Mouse (Mus musculus): ENCODE data around the gene Csde1. TPM values are rescaled to one million over a fixed set of nuclear protein-coding genes. Genes with fewer than 3 reads are reported as not detected.

The Csde1 gene
- polyA plus RNA-seq, 2 experiments, result 28.5 to 116 TPM

- no peak for TF ChIP-seq EP300 (IDR thresholded peaks at IDR 0.05; ENCODE audit: low read depth)
- no peak for TF ChIP-seq CTCF (IDR thresholded peaks at IDR 0.05; ENCODE audit: low read depth)
- no peak for ATAC-seq (ENCODE audit: insufficient read depth)
- no peak overlapping the region for H3K4me3 ChIP-seq (ENCODE audit: insufficient read depth in 1 of 2, low read depth in 2 of 2, low read length in 2 of 2)
- H3K9me3 ChIP-seq (ENCODE audit: control insufficient read depth, low read length), result no peaks in the 10 kb centered on the region
- no peaks in the 10 kb centered on the region for H3K27me3 ChIP-seq (ENCODE audit: control insufficient read depth, insufficient read depth, low read length)
- no peaks in the 10 kb centered on the region for H3K36me3 ChIP-seq (replicated peaks; ENCODE audit: control insufficient read depth, insufficient read depth, low read depth)
- no peak overlapping the region for H3K4me2 ChIP-seq (ENCODE audit: low read depth)
- WGBS (ENCODE audit: insufficient replicate concordance), result 42% methylated on average over 8 of the region's 8 CpGs
- peaks cover 3 to 4% of the 10 kb centered on the region in 2 experiments; a peak in 3 of 4 replicates for H3K4me1 ChIP-seq (replicated peaks; ENCODE audit: control insufficient read depth in 2 of 2, insufficient read depth in 2 of 2, low read length in 1 of 2)
- no peak overlapping the region for H3K9ac ChIP-seq (replicated peaks)
- no peak overlapping the region for H3K27ac ChIP-seq
- DNase-seq (ENCODE audit: low read depth in 3 of 3, low spot score in 3 of 3), result no peak
Observed at GRCm38 (mm10) chr3:102991041-102991440, 29.2 kb upstream of the Csde1 start.

GRCm38 (mm10) chr3:102992936-102993335 is 27.3 kb upstream of the Csde1 start:
- Histone ChIP-seq H3K4me3 (ENCODE audit: insufficient read depth in 1 of 2, low read depth in 2 of 2, low read length in 2 of 2) (no peak overlapping the region), H3K4me2 (ENCODE audit: low read depth) (no peak overlapping the region), H3K9me3 (ENCODE audit: control insufficient read depth, low read length) (no peaks in the 10 kb centered on the region), H3K9ac (replicated peaks) (no peak overlapping the region), H3K27me3 (ENCODE audit: control insufficient read depth, insufficient read depth, low read length) (no peaks in the 10 kb centered on the region), H3K36me3 (replicated peaks; ENCODE audit: control insufficient read depth, insufficient read depth, low read depth) (no peaks in the 10 kb centered on the region), H3K4me1 (replicated peaks; ENCODE audit: control insufficient read depth in 2 of 2, insufficient read depth in 2 of 2, low read length in 1 of 2) (peaks cover 6 to 9% of the 10 kb centered on the region in 2 experiments; a peak in 3 of 4 replicates), H3K27ac (no peak overlapping the region)
- DNase-seq (ENCODE audit: low read depth in 3 of 3, low spot score in 3 of 3) (no peak), ATAC-seq (ENCODE audit: insufficient read depth) (no peak)
- 42% methylated on average over 3 of the region's 3 CpGs for WGBS (ENCODE audit: insufficient replicate concordance)
- TF ChIP-seq EP300 (IDR thresholded peaks at IDR 0.05; ENCODE audit: low read depth) (no peak), CTCF (IDR thresholded peaks at IDR 0.05; ENCODE audit: low read depth) (no peak)

GRCm38 (mm10) chr3:102995233-102995604 is 25.0 kb upstream of the Csde1 start:
- Histone ChIP-seq H3K27ac (no peak overlapping the region; the same call in 1 of the 2 replicates), H3K9ac (replicated peaks) (no peak overlapping the region; the same call in none of the 2 replicates)
- no peak for ATAC-seq (ENCODE audit: insufficient read depth)

GRCm38 (mm10) chr3:102995605-102996321 is 24.5 kb upstream of the Csde1 start, which contains the start of gene Sike1:
Sike1 (plus strand) TSS chr3:102995708.
- Histone ChIP-seq H3K27ac (peak within 1 kb of the TSS; percentile 78), H3K36me3 (replicated peaks; ENCODE audit: control insufficient read depth, insufficient read depth, low read depth) (peaks cover 4% of the 10 kb centered on the region), H3K4me2 (ENCODE audit: low read depth) (peak within 1 kb of the TSS; percentile 82), H3K4me1 (replicated peaks; ENCODE audit: control insufficient read depth in 2 of 2, insufficient read depth in 2 of 2, low read length in 1 of 2) (peaks cover 6 to 9% of the 10 kb centered on the region in 2 experiments; a peak in 3 of 4 replicates), H3K4me3 (ENCODE audit: insufficient read depth in 1 of 2, low read depth in 2 of 2, low read length in 2 of 2) (peak within 1 kb of the TSS; percentile 66 to 74), H3K27me3 (ENCODE audit: control insufficient read depth, insufficient read depth, low read length) (no peaks in the 10 kb centered on the region), H3K9me3 (ENCODE audit: control insufficient read depth, low read length) (no peaks in the 10 kb centered on the region), H3K9ac (replicated peaks) (peak within 1 kb of the TSS; percentile 64)
- peak; percentile 99 for ATAC-seq (ENCODE audit: insufficient read depth)
- DNase-seq (ENCODE audit: low read depth in 3 of 3, low spot score in 3 of 3), result peak; percentile 77 to 82 (median 78)
- 2% methylated on average over 59 of the region's 60 CpGs for WGBS (ENCODE audit: insufficient replicate concordance)
- no peak for TF ChIP-seq CTCF (IDR thresholded peaks at IDR 0.05; ENCODE audit: low read depth)

More at GRCm38 (mm10) chr3:102995233-102995604, 25.0 kb upstream of the Csde1 start:
- H3K4me1 ChIP-seq (replicated peaks; ENCODE audit: control insufficient read depth in 2 of 2, insufficient read depth in 2 of 2, low read length in 1 of 2), result peaks cover 6 to 9% of the 10 kb centered on the region in 2 experiments; a peak in 3 of 4 replicates
- H3K27me3 ChIP-seq (ENCODE audit: control insufficient read depth, insufficient read depth, low read length), result no peaks in the 10 kb centered on the region
- WGBS (ENCODE audit: insufficient replicate concordance), result 43% methylated on average over 7 of the region's 7 CpGs
- H3K9me3 ChIP-seq (ENCODE audit: control insufficient read depth, low read length), result no peaks in the 10 kb centered on the region
- peaks cover 2% of the 10 kb centered on the region for H3K36me3 ChIP-seq (replicated peaks; ENCODE audit: control insufficient read depth, insufficient read depth, low read depth)
- TF ChIP-seq EP300 (IDR thresholded peaks at IDR 0.05; ENCODE audit: low read depth) (no peak), CTCF (IDR thresholded peaks at IDR 0.05; ENCODE audit: low read depth) (no peak)
- no peak for DNase-seq (ENCODE audit: low read depth in 3 of 3, low spot score in 3 of 3)
- H3K4me2 ChIP-seq (ENCODE audit: low read depth), result peak overlapping the region; percentile 82
- peak overlapping the region in 1 of 2 experiments; percentile 74; a peak in 2 of 4 replicates for H3K4me3 ChIP-seq (ENCODE audit: insufficient read depth in 1 of 2, low read depth in 2 of 2, low read length in 2 of 2)

GRCm38 (mm10) chr3:102997036-102997435 is 23.2 kb upstream of the Csde1 start:
- H3K27me3 ChIP-seq (ENCODE audit: control insufficient read depth, insufficient read depth, low read length), result no peaks in the 10 kb centered on the region
- peaks cover 4% of the 10 kb centered on the region for H3K36me3 ChIP-seq (replicated peaks; ENCODE audit: control insufficient read depth, insufficient read depth, low read depth)
- H3K27ac ChIP-seq, result no peak overlapping the region
- DNase-seq (ENCODE audit: low read depth in 3 of 3, low spot score in 3 of 3) (no peak), ATAC-seq (ENCODE audit: insufficient read depth) (no peak)
- H3K4me3 ChIP-seq (ENCODE audit: insufficient read depth in 1 of 2, low read depth in 2 of 2, low read length in 2 of 2), result no peak overlapping the region
- no peaks in the 10 kb centered on the region for H3K9me3 ChIP-seq (ENCODE audit: control insufficient read depth, low read length)
- peaks cover 6 to 9% of the 10 kb centered on the region in 2 experiments; a peak in 3 of 4 replicates for H3K4me1 ChIP-seq (replicated peaks; ENCODE audit: control insufficient read depth in 2 of 2, insufficient read depth in 2 of 2, low read length in 1 of 2)
- no peak overlapping the region for H3K9ac ChIP-seq (replicated peaks)
- TF ChIP-seq EP300 (IDR thresholded peaks at IDR 0.05; ENCODE audit: low read depth) (no peak), CTCF (IDR thresholded peaks at IDR 0.05; ENCODE audit: low read depth) (no peak)
- WGBS (ENCODE audit: insufficient replicate concordance), result 56% methylated on average over 10 of the region's 10 CpGs
- peak overlapping the region; percentile 82; the same call in 1 of the 2 replicates for H3K4me2 ChIP-seq (ENCODE audit: low read depth)
